8 mouse cellular contexts compared by ENCODE assay signal in genomic region chr13:3742763-3743401, GRCm38 (mm10).
DNase-seq lines count a peak whose midpoint lies in the region; ATAC-seq and TF ChIP-seq lines count a peak whose summit lies in the region.

No protein-coding gene starts in this region.

- H3K27ac ChIP-seq in embryonic facial prominence, embryonic 15.5 days (replicated peaks): peak overlapping the region; percentile 93
- H3K27ac ChIP-seq in intestine, postnatal 0 days (ENCODE audit: low read depth, low read length): peak overlapping the region; percentile 80

- intact Hi-C loops in left cerebral cortex, postnatal 4 days (cut with DNase I): no loop called here

- H3K9ac ChIP-seq in embryonic facial prominence, embryonic 15.5 days: no peak overlapping the region
- no peak overlapping the region for H3K9ac ChIP-seq in intestine, postnatal 0 days (ENCODE audit: low read depth, low read length)

- 5% methylated on average over 4 of the region's 4 CpGs for WGBS in embryonic facial prominence, embryonic 15.5 days
- WGBS in intestine, postnatal 0 days: 8% methylated on average over 4 of the region's 4 CpGs

- no peaks in the 10 kb centered on the region for H3K9me3 ChIP-seq in embryonic facial prominence, embryonic 15.5 days (replicated peaks)
- no peaks in the 10 kb centered on the region for H3K9me3 ChIP-seq in intestine, postnatal 0 days (ENCODE audit: control insufficient read depth)

- TF ChIP-seq CTCF in intestine, postnatal 0 days (IDR thresholded peaks at IDR 0.05; ENCODE audit: low read depth): peak; percentile 50

- H3K27me3 ChIP-seq in embryonic facial prominence, embryonic 15.5 days: no peaks in the 10 kb centered on the region
- no peaks in the 10 kb centered on the region for H3K27me3 ChIP-seq in intestine, postnatal 0 days (replicated peaks; ENCODE audit: control insufficient read depth, insufficient read depth, low read length)

- peak; percentile 25 for DNase-seq in left cerebral cortex, postnatal 4 days
- DNase-seq in left cerebral cortex, adult 8-10 months (ENCODE audit: low spot score in 2 of 2): no peak
- no peak for DNase-seq in urinary bladder, adult 18-20 months (ENCODE audit: low spot score in 2 of 2)
- DNase-seq in right cerebral cortex, postnatal 4 days: no peak
- DNase-seq in frontal cortex, adult 2 months (ENCODE audit: extremely low spot score in 1 of 2, low spot score in 1 of 2): no peak

- H3K4me1 ChIP-seq in embryonic facial prominence, embryonic 15.5 days: peaks cover 47% of the 10 kb centered on the region
- H3K4me1 ChIP-seq in intestine, postnatal 0 days (replicated peaks; ENCODE audit: control insufficient read depth, insufficient read depth, low read length): peaks cover 11% of the 10 kb centered on the region

- H3K4me2 ChIP-seq in embryonic facial prominence, embryonic 15.5 days (replicated peaks): peak overlapping the region; percentile 24; the same call in 1 of the 2 replicates
- H3K4me2 ChIP-seq in intestine, postnatal 0 days (replicated peaks; ENCODE audit: low read depth): no peak overlapping the region

- no peak overlapping the region for H3K4me3 ChIP-seq in embryonic facial prominence, embryonic 15.5 days (replicated peaks)
- no peak overlapping the region for H3K4me3 ChIP-seq in intestine, postnatal 0 days (ENCODE audit: low read depth, low read length)

- peak; percentile 64 for ATAC-seq in embryonic facial prominence, embryonic 15.5 days (ENCODE audit: insufficient number of reproducible peaks, low FRiP score, low TSS enrichment, low read depth)
- ATAC-seq in intestine, postnatal 0 days: 0 out of 2 replicates have a peak, but pooled peaks have one; percentile 21
- ATAC-seq in neutrophil, adult 5-6 weeks (ENCODE audit: extremely low read depth, insufficient number of reproducible peaks, low FRiP score, poor library complexity, severe bottlenecking): peak; percentile 75; the same call in 1 of the 2 replicates

- H3K36me3 ChIP-seq in embryonic facial prominence, embryonic 15.5 days: no peaks in the 10 kb centered on the region
- no peaks in the 10 kb centered on the region for H3K36me3 ChIP-seq in intestine, postnatal 0 days (ENCODE audit: control insufficient read depth, insufficient read depth)

Comparison
In these comparisons a context has a peak if more than half of its experiments do, and no peak if none do; other contexts are left out.
1. ATAC-seq: peak in every context shown above with its lines; median percentile 75 in neutrophil, adult 5-6 weeks; 64 in embryonic facial prominence, embryonic 15.5 days; 21 in intestine, postnatal 0 days.